Mouse (Mus musculus) hindbrain, postnatal 0 days (tissue): ENCODE results near the gene Rap1gap. TPM values are rescaled to one million over a fixed set of nuclear protein-coding genes. Genes with fewer than 3 reads are reported as not detected.

Source experiments
- ATAC-seq: fragments of 200-750 bp; cut with Nextera tagmentation; 2 replicates; pipeline ENCODE4 v1.8.0; 2017; ENCODE audit warnings: mild to moderate bottlenecking, moderate TSS enrichment, moderate library complexity
- DNase-seq: peaks from one replicate; pipeline ENCODE4 v3.0.0-alpha.2; 2015; ENCODE audit warnings: low spot score
- H3K27ac ChIP-seq: fragments of 300-500 bp; sonication (generic); 2 replicates; pipeline ENCODE4 v1.5.1; 2014; ENCODE audit warnings: mild to moderate bottlenecking
- H3K27me3 ChIP-seq: fragments of 300-500 bp; sonication (generic); 2 replicates; pipeline ENCODE4 v1.6.1; 2014; ENCODE audit warnings: low read length, mixed read lengths; ENCODE audit not compliant: insufficient read depth
- H3K36me3 ChIP-seq: fragments of 300-500 bp; sonication (generic); 2 replicates; pipeline ENCODE4 v1.6.1; 2014; ENCODE audit warnings: low read length, mixed read lengths; ENCODE audit not compliant: insufficient read depth
- H3K4me1 ChIP-seq: fragments of 300-500 bp; sonication (generic); 2 replicates; pipeline ENCODE4 v1.6.1; 2014; ENCODE audit warnings: antibody characterized with exemption, low read length, mixed read lengths; ENCODE audit not compliant: insufficient read depth
- H3K4me2 ChIP-seq: fragments of 300-500 bp; sonication (generic); 2 replicates; pipeline ENCODE4 v1.6.1; 2014; ENCODE audit warnings: low read depth, mild to moderate bottlenecking, low read length, moderate library complexity, mixed read lengths
- H3K4me3 ChIP-seq: fragments of 300-500 bp; sonication (generic); 2 replicates; pipeline ENCODE4 v1.5.1; 2014; ENCODE audit warnings: low read length
- H3K9ac ChIP-seq: fragments of 300-500 bp; sonication (generic); replicated peaks from 2 replicates; pipeline ENCODE4 v1.6.1; 2014; ENCODE audit warnings: mild to moderate bottlenecking, low read length, moderate library complexity, mixed read lengths
- H3K9me3 ChIP-seq: fragments of 300-500 bp; sonication (generic); 2 replicates; pipeline ENCODE4 v1.6.1; 2016; ENCODE audit warnings: low read length, mixed read lengths
- CTCF ChIP-seq: IDR thresholded peaks from 2 replicates; pipeline ENCODE4 v1.5.1; 2016; ENCODE audit warnings: antibody characterized with exemption, control low read depth, low read depth
- WGBS: fragments of 180-500 bp; shearing (Covaris S2); extraction: QIAGEN DNeasy Blood & Tissue Kit; methylation state at CpG from one replicate; pipeline ENCODE4 v1.1.7; 2014; 5-methylcytosine and 5-hydroxymethylcytosine counted together
- polyA plus RNA-seq: library from polyadenylated mRNA; unstranded; fragments of >200 nt; fragmentation: Nextera tagmentation; extraction: Ambion mirVana; gene quantifications from 2 replicates; pipeline ENCODE4 v1.2.1, GENCODE M21; 2015
- total RNA-seq: library from RNA; depleted of rRNA; stranded (reverse); fragments of >200 nt; gene quantifications from 2 replicates; pipeline ENCODE4 v1.2.3, GENCODE M21; 2014

Gene Rap1gap
- total and polyA plus RNA-seq, 2 experiments from 2014 or later: 110 to 282 TPM

GRCm38 (mm10) chr4:137768381-137768780 lies 103.9 kb downstream of the Rap1gap start:
- Histone ChIP-seq H3K27me3 (no peaks in the 10 kb centered on the region), H3K4me1 (peaks cover 14% of the 10 kb centered on the region), H3K27ac (no peak overlapping the region), H3K9ac (no peak overlapping the region), H3K9me3 (no peaks in the 10 kb centered on the region), H3K4me3 (no peak overlapping the region), H3K4me2 (no peak overlapping the region), H3K36me3 (no peaks in the 10 kb centered on the region)
- DNase-seq (no peak), ATAC-seq (no peak)
- TF ChIP-seq CTCF: no peak
- WGBS: 63% methylated on average over 5 of the region's 5 CpGs

- 75% methylated on average over 6 of the region's 6 CpGs for whole genome bisulfite sequencing
- no peak for TF ChIP-seq CTCF
- H3K9ac ChIP-seq: no peak overlapping the region
These were observed 104.3 kb downstream of the Rap1gap start for GRCm38 (mm10) chr4:137768831-137769230.

GRCm38 (mm10) chr4:137769635-137770034 lies 105.1 kb downstream of the Rap1gap start:
- DNase-seq (no peak), ATAC-seq (no peak)
- no peak overlapping the region for H3K9ac ChIP-seq
- no peak overlapping the region for H3K27ac ChIP-seq
- no peak for TF ChIP-seq CTCF
- H3K4me2 ChIP-seq: no peak overlapping the region
- H3K9me3 ChIP-seq: no peaks in the 10 kb centered on the region
- 44% methylated on average over 7 of the region's 7 CpGs for WGBS
- no peaks in the 10 kb centered on the region for H3K27me3 ChIP-seq
- peaks cover 14% of the 10 kb centered on the region for H3K4me1 ChIP-seq
- H3K4me3 ChIP-seq: no peak overlapping the region
- no peaks in the 10 kb centered on the region for H3K36me3 ChIP-seq

More at GRCm38 (mm10) chr4:137768831-137769230, 104.3 kb downstream of the Rap1gap start:
- Histone ChIP-seq H3K4me1 (peaks cover 14% of the 10 kb centered on the region), H3K4me2 (no peak overlapping the region), H3K27me3 (no peaks in the 10 kb centered on the region), H3K27ac (no peak overlapping the region), H3K4me3 (no peak overlapping the region), H3K36me3 (no peaks in the 10 kb centered on the region), H3K9me3 (no peaks in the 10 kb centered on the region)
- DNase-seq: no peak
- no peak for ATAC-seq

- H3K9ac ChIP-seq: no peak overlapping the region
- H3K4me2 ChIP-seq: no peak overlapping the region
- H3K36me3 ChIP-seq: no peaks in the 10 kb centered on the region
- 80% methylated on average over 14 of the region's 14 CpGs for WGBS
- H3K4me1 ChIP-seq: peaks cover 8% of the 10 kb centered on the region
- H3K27ac ChIP-seq: no peak overlapping the region
- ATAC-seq (no peak), DNase-seq (no peak)
- no peak overlapping the region for H3K4me3 ChIP-seq
- no peak for TF ChIP-seq CTCF
- no peaks in the 10 kb centered on the region for H3K9me3 ChIP-seq
- no peaks in the 10 kb centered on the region for H3K27me3 ChIP-seq
These were observed 106.5 kb downstream of the Rap1gap start for GRCm38 (mm10) chr4:137770901-137771612.

GRCm38 (mm10) chr4:137771749-137772148 lies 107.2 kb downstream of the Rap1gap start:
- Histone ChIP-seq H3K36me3 (no peaks in the 10 kb centered on the region), H3K9ac (no peak overlapping the region), H3K4me3 (no peak overlapping the region), H3K27ac (no peak overlapping the region), H3K4me1 (peaks cover 3% of the 10 kb centered on the region; the same call in 1 of the 2 replicates), H3K9me3 (no peaks in the 10 kb centered on the region), H3K27me3 (no peaks in the 10 kb centered on the region), H3K4me2 (no peak overlapping the region)
- WGBS: 78% methylated on average over 3 of the region's 3 CpGs
- no peak for DNase-seq
- no peak for ATAC-seq
- no peak for TF ChIP-seq CTCF

GRCm38 (mm10) chr4:137772438-137773056 lies 108.0 kb downstream of the Rap1gap start:
- Histone ChIP-seq H3K9ac (no peak overlapping the region), H3K4me2 (no peak overlapping the region), H3K27me3 (no peaks in the 10 kb centered on the region), H3K9me3 (no peaks in the 10 kb centered on the region), H3K4me1 (peaks cover 3% of the 10 kb centered on the region; the same call in 1 of the 2 replicates), H3K27ac (no peak overlapping the region), H3K36me3 (no peaks in the 10 kb centered on the region), H3K4me3 (no peak overlapping the region)
- DNase-seq (no peak), ATAC-seq (no peak)
- TF ChIP-seq CTCF: no peak
- WGBS: 79% methylated on average over 16 of the region's 16 CpGs
